In genomic region chr9:109523385-109524064, GRCm38 (mm10) we compare ENCODE assay signal across 45 mouse cellular contexts. TPM values are rescaled to one million over a fixed set of nuclear protein-coding genes. Genes with fewer than 3 reads are reported as not detected.
DNase-seq lines count a peak whose midpoint lies in the region; ATAC-seq and TF ChIP-seq lines count a peak whose summit lies in the region.
"Had no signal": no experiment of that assay in that cellular context is flagged by ENCODE, and none has a peak within 500 bp of the region (broad histone marks: within the 10 kb centered on the region; RNA-seq: fewer than 3 reads in every experiment).

No protein-coding gene starts in this region.

- peak overlapping the region; percentile 72 for H3K27ac ChIP-seq in ES-Bruce4 (ENCODE audit: insufficient read depth, low read length)
- peak overlapping the region; percentile 67; the same call in 1 of the 2 replicates for H3K27ac ChIP-seq in kidney, embryonic 14.5 days (ENCODE audit: low read depth, low read length)
- H3K27ac ChIP-seq: embryonic facial prominence, embryonic 13.5 days; heart, embryonic 10.5 days; hindbrain, embryonic 12.5 days; hindbrain, postnatal 0 days; intestine, embryonic 15.5 days; limb, embryonic 12.5 days; neural tube, embryonic 12.5 days had no signal

- H3K36me3 ChIP-seq in ES-Bruce4 (ENCODE audit: control insufficient read depth, insufficient read depth, low read length, poor library complexity, severe bottlenecking) = no peaks in the 10 kb centered on the region
- no peaks in the 10 kb centered on the region for H3K36me3 ChIP-seq in kidney, embryonic 14.5 days (ENCODE audit: control insufficient read depth, insufficient read depth, low read length)
- H3K36me3 ChIP-seq: embryonic facial prominence, embryonic 13.5 days; heart, embryonic 10.5 days; hindbrain, embryonic 12.5 days; intestine, embryonic 15.5 days; limb, embryonic 12.5 days; neural tube, embryonic 12.5 days had no signal

- no peaks in the 10 kb centered on the region for H3K9me3 ChIP-seq in ES-Bruce4 (replicated peaks; ENCODE audit: control insufficient read depth, insufficient read depth, low read length, poor library complexity, severe bottlenecking)
- H3K9me3 ChIP-seq in kidney, embryonic 14.5 days (ENCODE audit: control insufficient read depth, low read length) = no peaks in the 10 kb centered on the region
- H3K9me3 ChIP-seq: embryonic facial prominence, embryonic 13.5 days; heart, embryonic 10.5 days; hindbrain, embryonic 12.5 days; intestine, embryonic 15.5 days; limb, embryonic 12.5 days; neural tube, embryonic 12.5 days had no signal

- H3K4me1 ChIP-seq in ES-Bruce4 (ENCODE audit: control insufficient read depth, insufficient read depth, low read length) = peaks cover 5% of the 10 kb centered on the region
- no peaks in the 10 kb centered on the region for H3K4me1 ChIP-seq in kidney, embryonic 14.5 days (ENCODE audit: control insufficient read depth, insufficient read depth, low read length)
- H3K4me1 ChIP-seq: embryonic facial prominence, embryonic 13.5 days; heart, embryonic 10.5 days; hindbrain, embryonic 12.5 days; intestine, embryonic 15.5 days; limb, embryonic 12.5 days; neural tube, embryonic 12.5 days had no signal

- H3K9ac ChIP-seq in ES-Bruce4 (ENCODE audit: low read depth, poor library complexity, severe bottlenecking) = no peak overlapping the region
- no peak overlapping the region for H3K9ac ChIP-seq in kidney, embryonic 14.5 days (ENCODE audit: low read depth, low read length)
- H3K9ac ChIP-seq: embryonic facial prominence, embryonic 13.5 days; hindbrain, embryonic 12.5 days; intestine, embryonic 15.5 days; limb, embryonic 12.5 days; neural tube, embryonic 12.5 days had no signal

- no peak for TF ChIP-seq EP300 in ES-Bruce4 (IDR thresholded peaks at IDR 0.05; ENCODE audit: insufficient read depth, low read depth, low read length)

- no peak overlapping the region for H3K4me3 ChIP-seq in ES-Bruce4 (ENCODE audit: low read depth, low read length)
- H3K4me3 ChIP-seq in kidney, embryonic 14.5 days (ENCODE audit: low read length) = no peak overlapping the region
- H3K4me3 ChIP-seq: embryonic facial prominence, embryonic 13.5 days; erythroblast, embryonic 14.5 days; heart, embryonic 10.5 days; hindbrain, embryonic 12.5 days; intestine, embryonic 15.5 days; limb, embryonic 12.5 days; myocyte; neural tube, embryonic 12.5 days had no signal

- 78% methylated on average over 5 of the region's 5 CpGs for WGBS in kidney, embryonic 14.5 days

- peak; percentile 36 for DNase-seq in kidney, adult 11 months
- DNase-seq in kidney, postnatal 14 days = peak; percentile 40
- no peak for DNase-seq in gastrocnemius, postnatal 25 days
- no peak for DNase-seq in cerebellum, adult 11 months
- DNase-seq in liver = no peak
- DNase-seq: adrenal gland, postnatal 25 days; cerebellum, adult 18-20 months; cerebellum, postnatal 10 days; heart, postnatal 36 days; lung, postnatal 36 days; right cerebral cortex, adult 18-20 months; right cerebral cortex, postnatal 4 days; thymus, postnatal 4 days had no signal

- H3K4me2 ChIP-seq in kidney, embryonic 14.5 days (replicated peaks; ENCODE audit: low read depth, low read length) = no peak overlapping the region
- H3K4me2 ChIP-seq: embryonic facial prominence, embryonic 13.5 days; hindbrain, embryonic 12.5 days; intestine, embryonic 15.5 days; limb, embryonic 12.5 days; liver, embryonic 11.5 days; midbrain, embryonic 11.5 days; neural tube, embryonic 12.5 days had no signal

- no peaks in the 10 kb centered on the region for H3K27me3 ChIP-seq in ES-Bruce4 (ENCODE audit: control insufficient read depth, insufficient read depth, low read length, poor library complexity, severe bottlenecking)
- no peaks in the 10 kb centered on the region for H3K27me3 ChIP-seq in kidney, embryonic 14.5 days (ENCODE audit: control insufficient read depth, insufficient read depth, low read length)
- H3K27me3 ChIP-seq: embryonic facial prominence, embryonic 13.5 days; hindbrain, embryonic 12.5 days; intestine, embryonic 15.5 days; limb, embryonic 12.5 days; neural tube, embryonic 12.5 days had no signal

- no peak for ATAC-seq in kidney, embryonic 14.5 days (ENCODE audit: low FRiP score, low TSS enrichment)
- ATAC-seq in erythroblast, adult 5-6 weeks (replicated peaks; ENCODE audit: low FRiP score, poor library complexity, severe bottlenecking) = no peak
- ATAC-seq: forebrain, embryonic 16.5 days; hindbrain, postnatal 0 days; intestine, embryonic 15.5 days had no signal

- no peak for TF ChIP-seq CTCF in ES-Bruce4 (IDR thresholded peaks at IDR 0.05; ENCODE audit: low read depth, low read length)

- no peak for TF ChIP-seq POLR2A in ES-Bruce4 (IDR thresholded peaks at IDR 0.05; ENCODE audit: insufficient read depth, low read length)

RNA-seq across cellular contexts. Expression of gene Fbxw19, which starts 27.9 kb away (rescaled TPM):
- 0.55 and 1.2 TPM in 2 replicates for polyA plus RNA-seq in ES-Bruce4 (2011; ENCODE audit: insufficient read depth, insufficient read length, low read depth, missing spikeins)
- polyA plus RNA-seq in kidney, embryonic 14.5 days (2014; fragmentation: Nextera tagmentation; extraction: Ambion mirVana) = not detected in 2 replicates
- not detected for total RNA-seq in gastrocnemius, postnatal 25 days (2021)
- not detected in 2 replicates for total RNA-seq in erythroblast, adult 5-6 weeks (2015; ENCODE audit: low replicate concordance)
- total RNA-seq in erythroblast, adult 5-6 weeks (2017; ENCODE audit: low replicate concordance) = not detected in 2 replicates
- total RNA-seq: adrenal gland, postnatal 25 days; common myeloid progenitor, adult 5-6 weeks; gastrocnemius, adult 8-10 months; granulocyte monocyte progenitor cell, adult 5-6 weeks; heart, postnatal 36 days; hindbrain, postnatal 0 days; layer of hippocampus, adult 18-20 months; layer of hippocampus, postnatal 10 days; left cerebral cortex, adult 18-20 months; left cerebral cortex, postnatal 25 days; midbrain, postnatal 0 days had no signal
- polyA plus RNA-seq: C2C12; embryonic facial prominence, embryonic 13.5 days; erythroblast, embryonic 14.5 days; forebrain, embryonic 11.5 days; forebrain, embryonic 16.5 days; heart, embryonic 10.5 days; heart, embryonic 16.5 days; hindbrain, embryonic 12.5 days; hindbrain, postnatal 0 days; intestine, embryonic 15.5 days; limb, embryonic 12.5 days; liver, embryonic 11.5 days; liver, embryonic 16.5 days; lung, embryonic 16.5 days; midbrain, embryonic 11.5 days; midbrain, postnatal 0 days; myocyte; neural tube, embryonic 12.5 days; stomach, embryonic 14.5 days; testis, adult 2 months; thymus, postnatal 0 days had no signal

RNA-seq across cellular contexts. Expression of gene Fbxw15, which starts 44.5 kb away (rescaled TPM):
- polyA plus RNA-seq in ES-Bruce4 (2011; ENCODE audit: insufficient read depth, insufficient read length, low read depth, missing spikeins) = not detected in 2 replicates
- polyA plus RNA-seq in kidney, embryonic 14.5 days (2014; fragmentation: Nextera tagmentation; extraction: Ambion mirVana) = 0.43 and 0.79 TPM in 2 replicates
- not detected for total RNA-seq in gastrocnemius, postnatal 25 days (2021)
- total RNA-seq in erythroblast, adult 5-6 weeks (2015; ENCODE audit: low replicate concordance) = not detected in 2 replicates
- not detected in 2 replicates for total RNA-seq in erythroblast, adult 5-6 weeks (2017; ENCODE audit: low replicate concordance)
- total RNA-seq: adrenal gland, postnatal 25 days; common myeloid progenitor, adult 5-6 weeks; gastrocnemius, adult 8-10 months; granulocyte monocyte progenitor cell, adult 5-6 weeks; heart, postnatal 36 days; hindbrain, postnatal 0 days; layer of hippocampus, adult 18-20 months; layer of hippocampus, postnatal 10 days; left cerebral cortex, adult 18-20 months; left cerebral cortex, postnatal 25 days; megakaryocyte, adult 5-6 weeks; midbrain, postnatal 0 days had no signal
- polyA plus RNA-seq: C2C12; embryonic facial prominence, embryonic 13.5 days; erythroblast, embryonic 14.5 days; forebrain, embryonic 11.5 days; forebrain, embryonic 16.5 days; heart, embryonic 10.5 days; heart, embryonic 16.5 days; hindbrain, postnatal 0 days; intestine, embryonic 15.5 days; limb, embryonic 12.5 days; liver, embryonic 11.5 days; lung, embryonic 16.5 days; midbrain, embryonic 11.5 days; midbrain, postnatal 0 days; myocyte; neural tube, embryonic 12.5 days; stomach, embryonic 14.5 days; testis, adult 2 months; thymus, postnatal 0 days had no signal

Comparison
In these comparisons a context has a peak if more than half of its experiments do, and no peak if none do; other contexts are left out.
1. DNase-seq: peak in kidney, adult 11 months (single experiment) and kidney, postnatal 14 days (single experiment); none in gastrocnemius, postnatal 25 days (single experiment), cerebellum, adult 11 months (single experiment) and liver (single experiment).